Mouse (Mus musculus) hindbrain, embryonic 14.5 days (tissue): ENCODE measurements around the gene Acvr2a. TPM values are rescaled to one million over a fixed set of nuclear protein-coding genes. Genes with fewer than 3 reads are reported as not detected.

Experiments
- ATAC-seq: fragments of 200-750 bp; cut with Nextera tagmentation; 2 replicates; pipeline ENCODE4 v1.8.0; 2017; ENCODE audit warnings: moderate number of reproducible peaks, mild to moderate bottlenecking, moderate TSS enrichment, moderate library complexity; ENCODE audit not compliant: low FRiP score
- DNase-seq: peaks from one replicate; pipeline ENCODE4 v3.0.0-alpha.2; 2015; ENCODE audit warnings: low spot score
- H3K27ac ChIP-seq: fragments of 300-500 bp; sonication (generic); 2 replicates; pipeline ENCODE4 v1.5.1; 2014; ENCODE audit warnings: mild to moderate bottlenecking, moderate library complexity
- H3K27me3 ChIP-seq: fragments of 300-500 bp; sonication (generic); 2 replicates; pipeline ENCODE4 v1.6.1; 2014; ENCODE audit warnings: mild to moderate bottlenecking, low read length, mixed read lengths; ENCODE audit not compliant: control insufficient read depth, insufficient read depth
- H3K36me3 ChIP-seq: fragments of 300-500 bp; sonication (generic); replicated peaks from 2 replicates; pipeline ENCODE4 v1.6.1; 2014; ENCODE audit not compliant: control insufficient read depth, insufficient read depth
- H3K4me1 ChIP-seq: fragments of 300-500 bp; sonication (generic); replicated peaks from 2 replicates; pipeline ENCODE4 v1.6.1; 2014; ENCODE audit warnings: antibody characterized with exemption, low read length, mixed read lengths; ENCODE audit not compliant: control insufficient read depth, insufficient read depth
- H3K4me2 ChIP-seq: fragments of 300-500 bp; sonication (generic); replicated peaks from 2 replicates; pipeline ENCODE4 v1.6.1; 2014; ENCODE audit warnings: mild to moderate bottlenecking, moderate library complexity
- H3K4me3 ChIP-seq: fragments of 300-500 bp; sonication (generic); replicated peaks from 2 replicates; pipeline ENCODE4 v1.5.1; 2014; ENCODE audit warnings: mild to moderate bottlenecking, low read length
- H3K9ac ChIP-seq: fragments of 300-500 bp; sonication (generic); 2 replicates; pipeline ENCODE4 v1.6.1; 2014
- H3K9me3 ChIP-seq: fragments of 300-500 bp; sonication (generic); 2 replicates; pipeline ENCODE4 v1.6.1; 2016; ENCODE audit warnings: low read length; ENCODE audit not compliant: control insufficient read depth
- WGBS: fragments of 180-500 bp; shearing (Covaris S2); extraction: QIAGEN DNeasy Blood & Tissue Kit; methylation state at CpG from one replicate; pipeline ENCODE4 v1.1.7; 2014; 5-methylcytosine and 5-hydroxymethylcytosine counted together
- polyA plus RNA-seq: library from polyadenylated mRNA; unstranded; fragments of >200 nt; fragmentation: Nextera tagmentation; extraction: Ambion mirVana; gene quantifications from 2 replicates; pipeline ENCODE4 v1.2.1, GENCODE M21; 2014

The Acvr2a gene
- polyA plus RNA-seq, result 66.7 and 77.5 TPM in 2 replicates

GRCm38 (mm10) chr2:48813371-48814222, at the start of gene Acvr2a:
Gene Acvr2a (plus strand): TSS chr2:48814109.
- Histone ChIP-seq H3K4me1 (peaks cover 22% of the 10 kb centered on the region; the same call in 1 of the 2 replicates), H3K4me2 (peak within 1 kb of the TSS; percentile 56), H3K4me3 (peak within 1 kb of the TSS; percentile 55), H3K27me3 (no peaks in the 10 kb centered on the region), H3K9ac (peak within 1 kb of the TSS; percentile 94), H3K27ac (peak within 1 kb of the TSS; percentile 98), H3K36me3 (no peaks in the 10 kb centered on the region), H3K9me3 (no peaks in the 10 kb centered on the region)
- WGBS, result under 1% methylated on average over 96 of the region's 105 CpGs
- peak; percentile 93 for ATAC-seq
- DNase-seq, result peak; percentile 91

GRCm38 (mm10) chr2:48766513-48766912, 47.4 kb upstream of the Acvr2a start:
- no peaks in the 10 kb centered on the region for H3K36me3 ChIP-seq
- ATAC-seq, result no peak
- no peak overlapping the region for H3K4me2 ChIP-seq
- H3K9me3 ChIP-seq, result no peaks in the 10 kb centered on the region
- no peaks in the 10 kb centered on the region for H3K4me1 ChIP-seq
- DNase-seq, result no peak
- 89% methylated on average over 5 of the region's 5 CpGs for WGBS
- H3K4me3 ChIP-seq, result no peak overlapping the region
- H3K27me3 ChIP-seq, result no peaks in the 10 kb centered on the region
- H3K9ac ChIP-seq, result no peak overlapping the region
- H3K27ac ChIP-seq, result no peak overlapping the region

DNA sequence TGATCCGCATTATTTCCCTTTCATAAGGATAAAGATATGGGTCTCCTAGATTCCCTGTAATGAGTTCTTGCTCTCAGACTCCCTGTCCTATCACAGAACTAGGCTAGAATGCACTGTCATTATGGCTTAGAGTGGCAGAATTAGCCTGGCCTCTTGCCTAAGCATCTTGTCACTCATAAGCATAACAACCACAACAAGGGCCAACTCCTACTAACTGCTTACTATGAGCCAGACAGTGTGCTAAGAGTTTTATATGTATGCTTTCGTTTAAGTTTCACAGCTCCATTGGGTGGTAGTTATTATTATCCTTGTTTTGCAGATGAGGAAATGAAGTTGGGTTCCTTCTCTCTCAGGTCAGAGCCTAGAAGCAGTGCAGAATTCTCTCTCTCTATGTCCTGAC, 46.1 kb upstream of the Acvr2a start:
- no peaks in the 10 kb centered on the region for H3K36me3 ChIP-seq
- H3K9ac ChIP-seq, result no peak overlapping the region
- ATAC-seq (no peak), DNase-seq (no peak)
- no peaks in the 10 kb centered on the region for H3K4me1 ChIP-seq
- no peaks in the 10 kb centered on the region for H3K9me3 ChIP-seq
- WGBS, result 94% methylated on average over 2 of the region's 2 CpGs
- H3K27ac ChIP-seq, result no peak overlapping the region
- no peak overlapping the region for H3K4me3 ChIP-seq
- no peak overlapping the region for H3K4me2 ChIP-seq
- no peaks in the 10 kb centered on the region for H3K27me3 ChIP-seq

DNA sequence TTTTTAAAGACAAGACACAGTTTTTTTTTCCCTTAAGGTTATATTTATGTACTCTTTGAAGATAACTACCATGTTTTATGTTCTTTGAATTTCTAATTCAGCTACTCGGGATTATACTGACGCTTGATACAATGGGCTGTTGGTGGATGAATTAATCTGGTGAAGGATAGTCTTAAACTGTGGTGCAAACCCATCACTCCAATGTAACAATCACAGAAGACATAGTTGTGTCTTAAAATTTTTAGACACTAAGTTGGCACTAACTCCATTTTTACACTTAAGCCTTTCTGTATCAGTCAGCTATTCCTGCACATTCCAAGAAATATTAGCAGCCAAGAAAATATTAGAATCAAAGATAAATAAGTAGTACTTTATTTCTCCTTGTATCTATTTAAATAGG, 45.7 kb upstream of the Acvr2a start:
- Histone ChIP-seq H3K4me2 (no peak overlapping the region), H3K9me3 (no peaks in the 10 kb centered on the region), H3K9ac (no peak overlapping the region), H3K27me3 (no peaks in the 10 kb centered on the region), H3K36me3 (no peaks in the 10 kb centered on the region), H3K4me3 (no peak overlapping the region), H3K27ac (no peak overlapping the region), H3K4me1 (no peaks in the 10 kb centered on the region)
- DNase-seq, result no peak
- WGBS, result 85% methylated on average over 2 of the region's 2 CpGs
- no peak for ATAC-seq

DNA sequence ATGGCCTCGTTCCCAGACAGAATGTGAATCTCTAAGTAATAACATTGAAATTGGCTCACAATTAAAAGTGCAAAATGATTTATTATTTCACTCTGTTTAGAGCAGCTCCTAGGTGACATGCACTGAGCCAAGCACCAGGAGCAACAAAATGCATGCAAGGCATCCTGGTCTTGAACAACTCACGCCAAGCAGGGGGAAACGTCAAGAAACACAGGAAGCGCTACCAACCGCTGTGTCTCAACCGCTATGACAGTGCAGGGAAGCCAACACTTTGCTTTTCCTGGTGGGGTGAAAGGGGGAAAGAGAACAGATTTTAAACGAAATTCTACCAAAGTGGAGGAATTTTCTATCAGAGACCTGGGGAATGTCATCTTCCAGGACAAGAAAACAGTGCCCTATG, 43.8 kb upstream of the Acvr2a start:
- Histone ChIP-seq H3K27ac (no peak overlapping the region), H3K4me3 (no peak overlapping the region), H3K9ac (no peak overlapping the region), H3K36me3 (no peaks in the 10 kb centered on the region), H3K4me1 (no peaks in the 10 kb centered on the region), H3K9me3 (no peaks in the 10 kb centered on the region), H3K4me2 (no peak overlapping the region), H3K27me3 (no peaks in the 10 kb centered on the region)
- WGBS, result 75% methylated on average over 7 of the region's 7 CpGs
- no peak for DNase-seq
- ATAC-seq, result no peak

GRCm38 (mm10) chr2:48770634-48771033, 43.3 kb upstream of the Acvr2a start:
- no peak overlapping the region for H3K4me2 ChIP-seq
- DNase-seq, result no peak
- no peak overlapping the region for H3K27ac ChIP-seq
- H3K4me1 ChIP-seq, result no peaks in the 10 kb centered on the region
- WGBS, result 82% methylated on average over 3 of the region's 3 CpGs
- no peaks in the 10 kb centered on the region for H3K36me3 ChIP-seq
- H3K9ac ChIP-seq, result no peak overlapping the region
- no peak overlapping the region for H3K4me3 ChIP-seq
- ATAC-seq, result no peak
- no peaks in the 10 kb centered on the region for H3K9me3 ChIP-seq
- H3K27me3 ChIP-seq, result no peaks in the 10 kb centered on the region

GRCm38 (mm10) chr2:48775281-48775680, 38.6 kb upstream of the Acvr2a start:
- H3K4me3 ChIP-seq, result no peak overlapping the region
- 93% methylated on average over 3 of the region's 3 CpGs for WGBS
- DNase-seq (no peak), ATAC-seq (no peak)
- H3K27ac ChIP-seq, result no peak overlapping the region
- no peak overlapping the region for H3K9ac ChIP-seq
- H3K9me3 ChIP-seq, result no peaks in the 10 kb centered on the region
- H3K36me3 ChIP-seq, result no peaks in the 10 kb centered on the region
- no peaks in the 10 kb centered on the region for H3K27me3 ChIP-seq
- no peak overlapping the region for H3K4me2 ChIP-seq
- no peaks in the 10 kb centered on the region for H3K4me1 ChIP-seq

- H3K36me3 ChIP-seq, result no peaks in the 10 kb centered on the region
- WGBS, result 70% methylated on average over 3 of the region's 3 CpGs
- no peak for DNase-seq
Observed at GRCm38 (mm10) chr2:48788901-48789300, 25.0 kb upstream of the Acvr2a start.

DNA sequence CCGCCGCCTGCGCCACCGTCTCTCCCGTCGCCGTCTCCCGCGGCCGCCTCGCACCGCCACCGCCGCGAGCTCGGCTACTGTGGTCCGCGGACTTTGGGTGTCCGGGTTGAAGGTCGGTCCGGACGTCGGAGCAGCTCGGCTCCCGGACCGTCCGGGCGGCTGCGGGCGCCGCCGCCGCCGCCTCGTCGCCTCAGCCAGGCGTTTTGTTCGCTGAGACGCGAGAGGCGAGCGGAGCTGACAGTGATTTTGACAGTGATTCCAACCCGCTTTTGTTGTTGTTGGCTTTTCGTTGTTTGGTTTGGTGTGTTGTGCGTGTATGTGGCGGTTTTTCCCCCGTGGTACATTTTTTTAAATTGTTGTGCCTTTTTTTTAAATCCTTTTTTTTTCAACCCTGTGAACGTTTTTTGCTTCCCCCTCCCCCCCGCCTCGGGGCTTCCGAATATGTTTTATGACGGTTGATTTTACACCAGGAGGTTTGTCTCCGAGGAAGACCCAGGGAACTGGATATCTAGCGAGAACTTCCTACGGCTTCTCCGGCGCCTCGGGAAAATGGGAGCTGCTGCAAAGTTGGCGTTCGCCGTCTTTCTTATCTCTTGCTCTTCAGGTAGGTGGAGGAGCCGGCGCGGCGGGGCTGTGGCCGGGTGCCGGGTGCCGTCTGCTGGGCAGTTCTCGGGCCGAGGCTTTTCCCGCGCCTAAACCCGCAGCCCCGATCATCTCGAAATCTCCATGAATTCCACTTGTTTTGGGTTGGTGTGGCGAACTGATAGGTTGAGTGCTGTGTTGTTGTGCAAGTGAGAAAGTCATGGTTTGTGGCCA, 522 bp downstream of the Acvr2a start:
- under 1% methylated on average over 76 of the region's 76 CpGs for WGBS

More at GRCm38 (mm10) chr2:48788901-48789300, 25.0 kb upstream of the Acvr2a start:
- Histone ChIP-seq H3K27me3 (no peaks in the 10 kb centered on the region), H3K4me1 (no peaks in the 10 kb centered on the region), H3K27ac (no peak overlapping the region), H3K4me3 (no peak overlapping the region), H3K9me3 (peaks cover 8% of the 10 kb centered on the region; the same call in 1 of the 2 replicates), H3K9ac (no peak overlapping the region), H3K4me2 (no peak overlapping the region)
- no peak for ATAC-seq

More for the DNA sequence above, 522 bp downstream of the Acvr2a start:
- Histone ChIP-seq H3K4me2 (peak overlapping the region; percentile 56), H3K9ac (peak overlapping the region; percentile 94), H3K4me1 (peaks cover 22% of the 10 kb centered on the region; the same call in 1 of the 2 replicates), H3K9me3 (no peaks in the 10 kb centered on the region), H3K27ac (peak overlapping the region; percentile 98), H3K4me3 (peak overlapping the region; percentile 55), H3K27me3 (no peaks in the 10 kb centered on the region), H3K36me3 (no peaks in the 10 kb centered on the region)
- no peak for ATAC-seq
- DNase-seq, result peak; percentile 61
